Mouse (Mus musculus): ENCODE data around the gene Lrrc41. TPM values are rescaled to one million over a fixed set of nuclear protein-coding genes. Genes with fewer than 3 reads are reported as not detected.

The Lrrc41 gene
- polyA plus RNA-seq, 1 experiment from 2014 or later: 81.6 TPM

DNA sequence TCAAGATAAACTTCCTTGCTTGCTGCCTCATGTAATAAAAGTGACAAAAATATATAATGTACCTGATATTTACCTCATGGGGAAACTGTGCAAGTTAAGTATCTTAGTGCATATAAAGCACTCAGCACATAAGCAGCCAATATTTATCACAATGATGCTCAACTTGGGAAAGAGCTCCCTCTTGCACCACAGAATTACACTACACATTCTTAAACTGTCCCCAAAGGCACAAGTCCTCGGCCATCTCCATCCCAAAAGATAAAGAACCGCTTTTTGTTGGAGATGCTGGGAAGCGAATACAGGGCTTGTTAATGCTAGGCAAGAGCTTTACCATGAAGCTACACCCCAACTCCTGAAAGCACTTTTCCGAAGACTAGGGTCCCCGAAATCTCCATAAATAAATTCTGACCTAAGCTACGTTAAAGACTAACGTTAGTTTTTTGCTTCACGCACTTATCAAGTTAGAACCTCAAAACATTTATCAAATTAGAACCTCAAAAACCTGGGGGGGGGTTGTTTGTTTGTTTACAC is 859 bp upstream of the Lrrc41 start:
- ATAC-seq (ENCODE audit: insufficient number of reproducible peaks, low FRiP score, low TSS enrichment, low read depth): no peak
- Histone ChIP-seq H3K27me3 (ENCODE audit: control insufficient read depth, insufficient read depth, low read length) (no peaks in the 10 kb centered on the region), H3K36me3 (ENCODE audit: control insufficient read depth, insufficient read depth, low read length) (peaks cover 4% of the 10 kb centered on the region; the same call in 1 of the 2 replicates), H3K4me3 (ENCODE audit: low read depth, low read length) (peak overlapping the region; percentile 99), H3K9me3 (ENCODE audit: control insufficient read depth, low read length) (no peaks in the 10 kb centered on the region), H3K9ac (ENCODE audit: low read length) (peak overlapping the region; percentile 98), H3K4me2 (ENCODE audit: low read depth, severe bottlenecking) (peak overlapping the region; percentile 45), H3K4me1 (ENCODE audit: control insufficient read depth, insufficient read depth, low read length) (peaks cover 14% of the 10 kb centered on the region), H3K27ac (replicated peaks; ENCODE audit: low read depth, low read length) (no peak overlapping the region)
- DNase-seq (ENCODE audit: low spot score): no peak
- 2% methylated on average over 8 of the region's 8 CpGs for WGBS

- Histone ChIP-seq H3K27me3 (ENCODE audit: control insufficient read depth, insufficient read depth, low read length) (no peaks in the 10 kb centered on the region), H3K4me3 (ENCODE audit: low read depth, low read length) (peak overlapping the region; percentile 99), H3K4me2 (ENCODE audit: low read depth, severe bottlenecking) (peak overlapping the region; percentile 57), H3K36me3 (ENCODE audit: control insufficient read depth, insufficient read depth, low read length) (peaks cover 7% of the 10 kb centered on the region), H3K27ac (replicated peaks; ENCODE audit: low read depth, low read length) (peak overlapping the region; percentile 98), H3K9ac (ENCODE audit: low read length) (peak overlapping the region; percentile 98), H3K9me3 (ENCODE audit: control insufficient read depth, low read length) (no peaks in the 10 kb centered on the region), H3K4me1 (ENCODE audit: control insufficient read depth, insufficient read depth, low read length) (peaks cover 14% of the 10 kb centered on the region)
- DNase-seq (ENCODE audit: low spot score): peak; percentile 84
- peak; percentile 81 for ATAC-seq (ENCODE audit: insufficient number of reproducible peaks, low FRiP score, low TSS enrichment, low read depth)
- WGBS: under 1% methylated on average over 64 of the region's 77 CpGs
Measured at GRCm38 (mm10) chr4:116075631-116076368, 731 bp downstream of the Lrrc41 start.

- H3K4me3 ChIP-seq (ENCODE audit: low read depth, low read length): peak overlapping the region; percentile 99
- peak; percentile 61 for DNase-seq (ENCODE audit: low spot score)
- peak overlapping the region; percentile 57 for H3K4me2 ChIP-seq (ENCODE audit: low read depth, severe bottlenecking)
- 3% methylated on average over 37 of the region's 37 CpGs for WGBS
- no peaks in the 10 kb centered on the region for H3K9me3 ChIP-seq (ENCODE audit: control insufficient read depth, low read length)
- peak; percentile 11; the same call in 1 of the 2 replicates for ATAC-seq (ENCODE audit: insufficient number of reproducible peaks, low FRiP score, low TSS enrichment, low read depth)
- H3K36me3 ChIP-seq (ENCODE audit: control insufficient read depth, insufficient read depth, low read length): peaks cover 13% of the 10 kb centered on the region
- H3K27me3 ChIP-seq (ENCODE audit: control insufficient read depth, insufficient read depth, low read length): no peaks in the 10 kb centered on the region
- peak overlapping the region; percentile 98 for H3K9ac ChIP-seq (ENCODE audit: low read length)
- peak overlapping the region; percentile 98 for H3K27ac ChIP-seq (replicated peaks; ENCODE audit: low read depth, low read length)
- peaks cover 14% of the 10 kb centered on the region for H3K4me1 ChIP-seq (ENCODE audit: control insufficient read depth, insufficient read depth, low read length)
Measured at GRCm38 (mm10) chr4:116076369-116077231, 1.5 kb downstream of the Lrrc41 start.

- no peak for DNase-seq (ENCODE audit: low spot score)
- Histone ChIP-seq H3K27me3 (ENCODE audit: control insufficient read depth, insufficient read depth, low read length) (no peaks in the 10 kb centered on the region), H3K36me3 (ENCODE audit: control insufficient read depth, insufficient read depth, low read length) (peaks cover 13% of the 10 kb centered on the region), H3K4me3 (ENCODE audit: low read depth, low read length) (peak overlapping the region; percentile 99), H3K9me3 (ENCODE audit: control insufficient read depth, low read length) (no peaks in the 10 kb centered on the region), H3K4me1 (ENCODE audit: control insufficient read depth, insufficient read depth, low read length) (peaks cover 14% of the 10 kb centered on the region), H3K27ac (replicated peaks; ENCODE audit: low read depth, low read length) (0 out of 2 replicates have a peak overlapping the region, but pooled peaks have one; percentile 98), H3K4me2 (ENCODE audit: low read depth, severe bottlenecking) (peak overlapping the region; percentile 57), H3K9ac (ENCODE audit: low read length) (peak overlapping the region; percentile 98)
- ATAC-seq (ENCODE audit: insufficient number of reproducible peaks, low FRiP score, low TSS enrichment, low read depth): no peak
- WGBS: 63% methylated on average over 3 of the region's 3 CpGs
Measured at GRCm38 (mm10) chr4:116077240-116078095, 2.4 kb downstream of the Lrrc41 start.

DNA sequence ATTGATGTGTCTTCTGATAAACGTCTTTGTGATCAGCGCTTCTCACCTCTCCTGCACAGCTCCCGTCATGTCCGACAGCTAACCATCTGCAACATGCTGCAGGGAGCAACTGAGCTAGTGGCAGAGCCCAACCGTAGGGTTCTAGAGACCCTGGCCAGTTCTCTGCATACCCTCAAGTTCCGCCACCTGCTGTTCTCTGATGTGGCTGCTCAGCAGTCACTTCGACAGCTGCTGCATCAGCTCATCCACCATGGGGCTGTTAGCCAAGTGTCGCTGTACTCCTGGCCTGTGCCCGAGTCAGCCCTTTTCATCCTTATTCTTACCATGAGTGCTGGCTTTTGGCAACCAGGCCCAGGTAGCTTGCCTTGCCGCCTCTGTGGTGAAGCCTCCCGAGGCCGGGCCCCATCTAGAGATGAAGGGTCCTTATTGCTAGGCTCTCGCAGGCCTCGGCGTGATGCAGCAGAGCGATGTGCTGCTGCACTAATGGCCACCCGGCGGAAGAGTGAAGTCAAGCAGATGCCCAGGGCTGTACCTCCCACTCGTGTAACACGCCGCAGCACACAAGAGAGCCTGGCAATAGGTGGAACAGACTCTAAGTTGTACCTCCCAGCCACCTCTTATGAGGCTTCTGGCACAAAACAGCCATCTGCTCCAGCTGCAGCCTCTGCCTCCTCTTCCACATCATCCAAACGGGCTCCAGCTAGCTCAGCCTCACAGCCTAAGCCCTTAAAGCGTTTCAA is 13.6 kb downstream of the Lrrc41 start:
- no peak for DNase-seq (ENCODE audit: low spot score)
- Histone ChIP-seq H3K9me3 (ENCODE audit: control insufficient read depth, low read length) (no peaks in the 10 kb centered on the region), H3K36me3 (ENCODE audit: control insufficient read depth, insufficient read depth, low read length) (peaks cover 20% of the 10 kb centered on the region), H3K4me1 (ENCODE audit: control insufficient read depth, insufficient read depth, low read length) (no peaks in the 10 kb centered on the region), H3K9ac (ENCODE audit: low read length) (no peak overlapping the region), H3K4me2 (ENCODE audit: low read depth, severe bottlenecking) (no peak overlapping the region), H3K27ac (replicated peaks; ENCODE audit: low read depth, low read length) (no peak overlapping the region), H3K27me3 (ENCODE audit: control insufficient read depth, insufficient read depth, low read length) (no peaks in the 10 kb centered on the region), H3K4me3 (ENCODE audit: low read depth, low read length) (no peak overlapping the region)
- whole genome bisulfite sequencing: 91% methylated on average over 23 of the region's 23 CpGs
- ATAC-seq (ENCODE audit: insufficient number of reproducible peaks, low FRiP score, low TSS enrichment, low read depth): no peak

GRCm38 (mm10) chr4:116096291-116096690 is 21.2 kb downstream of the Lrrc41 start:
- Histone ChIP-seq H3K4me2 (ENCODE audit: low read depth, severe bottlenecking) (no peak overlapping the region), H3K36me3 (ENCODE audit: control insufficient read depth, insufficient read depth, low read length) (peaks cover 46% of the 10 kb centered on the region)
- 89% methylated on average over 10 of the region's 10 CpGs for WGBS

DNA sequence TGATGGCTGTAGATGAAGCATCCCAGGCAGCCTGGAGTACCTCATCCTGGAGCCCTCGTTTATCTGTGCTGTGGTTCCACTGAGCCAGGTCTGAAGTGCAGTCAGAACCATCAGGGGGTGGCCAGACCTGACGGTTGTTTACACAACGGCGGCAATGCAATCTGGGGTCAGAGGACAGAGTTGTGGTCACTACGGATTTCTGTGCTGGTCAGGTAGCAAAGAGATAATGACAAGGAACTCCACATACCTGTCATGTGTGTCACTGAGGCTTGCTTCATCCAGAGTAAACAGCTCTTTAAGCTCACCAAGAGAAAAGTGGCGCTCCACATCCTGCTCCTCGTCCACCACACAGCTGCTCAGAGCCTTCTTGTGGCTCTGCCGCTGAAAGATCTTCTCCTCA is 22.1 kb downstream of the Lrrc41 start:
- H3K4me3 ChIP-seq (ENCODE audit: low read depth, low read length): no peak overlapping the region
- no peak for DNase-seq (ENCODE audit: low spot score)

More at GRCm38 (mm10) chr4:116096291-116096690, 21.2 kb downstream of the Lrrc41 start:
- ATAC-seq (ENCODE audit: insufficient number of reproducible peaks, low FRiP score, low TSS enrichment, low read depth) (no peak), DNase-seq (ENCODE audit: low spot score) (no peak)
- Histone ChIP-seq H3K27me3 (ENCODE audit: control insufficient read depth, insufficient read depth, low read length) (no peaks in the 10 kb centered on the region), H3K4me3 (ENCODE audit: low read depth, low read length) (no peak overlapping the region), H3K9me3 (ENCODE audit: control insufficient read depth, low read length) (no peaks in the 10 kb centered on the region), H3K27ac (replicated peaks; ENCODE audit: low read depth, low read length) (no peak overlapping the region), H3K4me1 (ENCODE audit: control insufficient read depth, insufficient read depth, low read length) (no peaks in the 10 kb centered on the region), H3K9ac (ENCODE audit: low read length) (no peak overlapping the region)

More for the DNA sequence above, 22.1 kb downstream of the Lrrc41 start:
- no peak overlapping the region for H3K4me2 ChIP-seq (ENCODE audit: low read depth, severe bottlenecking)
- H3K27me3 ChIP-seq (ENCODE audit: control insufficient read depth, insufficient read depth, low read length): no peaks in the 10 kb centered on the region
- no peaks in the 10 kb centered on the region for H3K4me1 ChIP-seq (ENCODE audit: control insufficient read depth, insufficient read depth, low read length)
- no peak for ATAC-seq (ENCODE audit: insufficient number of reproducible peaks, low FRiP score, low TSS enrichment, low read depth)
- H3K9ac ChIP-seq (ENCODE audit: low read length): no peak overlapping the region
- WGBS: 85% methylated on average over 8 of the region's 8 CpGs
- no peaks in the 10 kb centered on the region for H3K9me3 ChIP-seq (ENCODE audit: control insufficient read depth, low read length)
- H3K27ac ChIP-seq (replicated peaks; ENCODE audit: low read depth, low read length): no peak overlapping the region
- peaks cover 50% of the 10 kb centered on the region for H3K36me3 ChIP-seq (ENCODE audit: control insufficient read depth, insufficient read depth, low read length)

Measured in limb, embryonic 11.5 days (tissue).